Mouse (Mus musculus) layer of hippocampus, postnatal 25 days (tissue): ENCODE results near the gene Phactr2. TPM values are rescaled to one million over a fixed set of nuclear protein-coding genes. Genes with fewer than 3 reads are reported as not detected.
"Not testable (repeated sequence)": the region's sequence is repeated elsewhere in the genome, so short reads cannot be mapped to it uniquely, and the experiment has no call there.

Source experiments
- DNase-seq, 2 experiments: peaks; one replicate each; pipeline ENCODE4 v3.0.0; 2022; ENCODE audit warnings: mixed read lengths in 2 of 2, low spot score in 1 of 2; ENCODE audit errors: extremely low spot score in 1 of 2
- total RNA-seq, 2 experiments: library from RNA; stranded (reverse); gene quantifications; 2 replicates each; pipeline ENCODE4 v1.2.3; 2021

The Phactr2 gene
- total RNA-seq, 2 experiments from 2014 or later = 20.1 to 20.6 TPM

GRCm38 (mm10) chr10:13232443-13233142 lies 241.6 kb downstream of the Phactr2 start:
- no peak for DNase-seq

- no peak for DNase-seq
Measured at GRCm38 (mm10) chr10:13230716-13231115, 243.5 kb downstream of the Phactr2 start.

GRCm38 (mm10) chr10:13225377-13226063 lies 248.7 kb downstream of the Phactr2 start:
- DNase-seq = no peak

- no peak for DNase-seq
Measured at GRCm38 (mm10) chr10:13222135-13222534, 252.1 kb downstream of the Phactr2 start.

- DNase-seq = no peak
Measured at GRCm38 (mm10) chr10:13220061-13220460, 254.2 kb downstream of the Phactr2 start.

- DNase-seq = no peak
Measured at GRCm38 (mm10) chr10:13213956-13214355, 260.3 kb downstream of the Phactr2 start.

- no peak for DNase-seq
Measured at GRCm38 (mm10) chr10:13212829-13213228, 261.4 kb downstream of the Phactr2 start.

GRCm38 (mm10) chr10:13212326-13212725 lies 261.9 kb downstream of the Phactr2 start:
- no peak for DNase-seq

- no peak for DNase-seq
Measured at GRCm38 (mm10) chr10:13209930-13210637, 264.1 kb downstream of the Phactr2 start.

GRCm38 (mm10) chr10:13209506-13209905 lies 264.7 kb downstream of the Phactr2 start:
- no peak for DNase-seq

GRCm38 (mm10) chr10:13209061-13209460 lies 265.2 kb downstream of the Phactr2 start:
- no peak for DNase-seq

- DNase-seq = no peak
Measured at GRCm38 (mm10) chr10:13201741-13202293, 272.4 kb downstream of the Phactr2 start.

- no peak for DNase-seq
Measured at GRCm38 (mm10) chr10:13200862-13201261, 273.4 kb downstream of the Phactr2 start.

GRCm38 (mm10) chr10:13199234-13199633 lies 275.0 kb downstream of the Phactr2 start:
- DNase-seq = no peak

- DNase-seq = no peak
Measured at GRCm38 (mm10) chr10:13196872-13197507, 277.2 kb downstream of the Phactr2 start.

- DNase-seq = not testable (repeated sequence)
Measured at GRCm38 (mm10) chr10:13193496-13193895, 280.7 kb downstream of the Phactr2 start.

- DNase-seq = peak; percentile 89 to 94
Measured at GRCm38 (mm10) chr10:13192731-13193351, 281.4 kb downstream of the Phactr2 start, which contains the start of gene Ltv1. TSS of gene Ltv1 (minus strand) at chr10:13193168.

GRCm38 (mm10) chr10:13189881-13190280 lies 284.3 kb downstream of the Phactr2 start:
- DNase-seq = no peak

GRCm38 (mm10) chr10:13186754-13187153 lies 287.5 kb downstream of the Phactr2 start:
- DNase-seq = no peak

GRCm38 (mm10) chr10:13184170-13184766 lies 289.9 kb downstream of the Phactr2 start:
- DNase-seq = no peak
